Mouse (Mus musculus) limb, embryonic 14.5 days (tissue): ENCODE measurements at regions not wholly inside any gene's neighbourhood (a gene's known extent, or its start where the extent isn't known, plus 50 kb on each side); places are given as distances from the start of the nearest gene placed in this dataset.

Experiments
- ATAC-seq: fragments of 200-750 bp; cut with Nextera tagmentation; 2 replicates; pipeline ENCODE4 v1.8.0; 2017; ENCODE audit warnings: low read depth, moderate number of reproducible peaks, moderate TSS enrichment; ENCODE audit not compliant: low FRiP score
- DNase-seq: peaks from one replicate; pipeline ENCODE4 v3.0.0-alpha.2; 2015; ENCODE audit warnings: low spot score
- H3K27ac ChIP-seq: fragments of 300-500 bp; sonication (generic); replicated peaks from 2 replicates; pipeline ENCODE4 v1.5.1; 2014; ENCODE audit warnings: low read depth, mild to moderate bottlenecking, low read length, moderate library complexity, mixed read lengths
- H3K27me3 ChIP-seq: fragments of 300-500 bp; sonication (generic); 2 replicates; pipeline ENCODE4 v1.6.1; 2014; ENCODE audit warnings: low read length, mixed read lengths; ENCODE audit not compliant: control insufficient read depth, insufficient read depth
- H3K36me3 ChIP-seq: fragments of 300-500 bp; sonication (generic); 2 replicates; pipeline ENCODE4 v1.6.1; 2014; ENCODE audit warnings: mild to moderate bottlenecking, low read length, moderate library complexity, mixed read lengths; ENCODE audit not compliant: control insufficient read depth, insufficient read depth
- H3K4me1 ChIP-seq: fragments of 300-500 bp; sonication (generic); 2 replicates; pipeline ENCODE4 v1.6.1; 2014; ENCODE audit warnings: antibody characterized with exemption, low read length, mixed read lengths; ENCODE audit not compliant: control insufficient read depth, insufficient read depth
- H3K4me2 ChIP-seq: fragments of 300-500 bp; sonication (generic); replicated peaks from 2 replicates; pipeline ENCODE4 v1.6.1; 2014; ENCODE audit warnings: low read depth, mild to moderate bottlenecking, low read length, moderate library complexity; ENCODE audit not compliant: severe bottlenecking
- H3K4me3 ChIP-seq: fragments of 300-500 bp; sonication (generic); replicated peaks from 2 replicates; pipeline ENCODE4 v1.5.1; 2014; ENCODE audit warnings: low read length
- H3K9ac ChIP-seq: fragments of 300-500 bp; sonication (generic); 2 replicates; pipeline ENCODE4 v1.6.1; 2014; ENCODE audit warnings: mild to moderate bottlenecking, low read depth, low read length, moderate library complexity; ENCODE audit not compliant: severe bottlenecking
- H3K9me3 ChIP-seq: fragments of 300-500 bp; sonication (generic); 2 replicates; pipeline ENCODE4 v1.6.1; 2016; ENCODE audit warnings: low read length; ENCODE audit not compliant: control insufficient read depth
- POLR2A ChIP-seq: fragments of 200-500 bp; IDR thresholded peaks from 2 replicates; pipeline ENCODE4 v1.8.0; 2012; ENCODE audit warnings: inconsistent platforms, mild to moderate bottlenecking, moderate library complexity, borderline replicate concordance; ENCODE audit not compliant: insufficient read depth, insufficient read length; ENCODE audit errors: extremely low read depth
- WGBS: fragments of 180-500 bp; shearing (Covaris S2); extraction: QIAGEN DNeasy Blood & Tissue Kit; methylation state at CpG from one replicate; pipeline ENCODE4 v1.1.7; 2014; 5-methylcytosine and 5-hydroxymethylcytosine counted together

GRCm38 (mm10) chr8:53749263-53749662 lies 110.4 kb upstream of the Neil3 start:
- DNase-seq, result no peak
- Histone ChIP-seq H3K36me3 (no peaks in the 10 kb centered on the region), H3K27ac (no peak overlapping the region), H3K4me1 (no peaks in the 10 kb centered on the region), H3K4me2 (no peak overlapping the region), H3K9ac (no peak overlapping the region), H3K4me3 (no peak overlapping the region), H3K9me3 (no peaks in the 10 kb centered on the region), H3K27me3 (no peaks in the 10 kb centered on the region)
- no peak for ATAC-seq
- WGBS, result 82% methylated on average over 4 of the region's 4 CpGs
- TF ChIP-seq POLR2A, result no peak

- Histone ChIP-seq H3K4me2 (no peak overlapping the region), H3K27me3 (no peaks in the 10 kb centered on the region), H3K9ac (no peak overlapping the region), H3K4me3 (no peak overlapping the region), H3K27ac (no peak overlapping the region), H3K4me1 (no peaks in the 10 kb centered on the region), H3K9me3 (no peaks in the 10 kb centered on the region), H3K36me3 (no peaks in the 10 kb centered on the region)
- DNase-seq (no peak), ATAC-seq (no peak)
- TF ChIP-seq POLR2A, result no peak
Observed at GRCm38 (mm10) chr8:53769211-53769610, 130.3 kb upstream of the Neil3 start.

GRCm38 (mm10) chr8:53775511-53775910 lies 136.6 kb upstream of the Neil3 start:
- Histone ChIP-seq H3K9me3 (no peaks in the 10 kb centered on the region), H3K4me2 (no peak overlapping the region), H3K9ac (no peak overlapping the region), H3K36me3 (no peaks in the 10 kb centered on the region), H3K4me1 (no peaks in the 10 kb centered on the region), H3K4me3 (no peak overlapping the region), H3K27ac (no peak overlapping the region), H3K27me3 (no peaks in the 10 kb centered on the region)
- ATAC-seq (no peak), DNase-seq (no peak)
- TF ChIP-seq POLR2A, result no peak

GRCm38 (mm10) chr8:53780886-53781285 lies 142.0 kb upstream of the Neil3 start:
- 68% methylated on average over 2 of the region's 2 CpGs for WGBS
- DNase-seq, result no peak
- no peak for ATAC-seq

GRCm38 (mm10) chr8:53781885-53782284 lies 143.0 kb upstream of the Neil3 start:
- H3K4me1 ChIP-seq, result no peaks in the 10 kb centered on the region
- no peak overlapping the region for H3K27ac ChIP-seq
- H3K4me2 ChIP-seq, result no peak overlapping the region
- TF ChIP-seq POLR2A, result no peak
- H3K9me3 ChIP-seq, result no peaks in the 10 kb centered on the region
- ATAC-seq (no peak), DNase-seq (no peak)
- H3K27me3 ChIP-seq, result no peaks in the 10 kb centered on the region
- 82% methylated on average over 4 of the region's 4 CpGs for whole genome bisulfite sequencing
- no peak overlapping the region for H3K4me3 ChIP-seq
- H3K9ac ChIP-seq, result no peak overlapping the region
- no peaks in the 10 kb centered on the region for H3K36me3 ChIP-seq

More at GRCm38 (mm10) chr8:53780886-53781285, 142.0 kb upstream of the Neil3 start:
- no peak for TF ChIP-seq POLR2A
- H3K4me2 ChIP-seq, result no peak overlapping the region
- H3K27ac ChIP-seq, result no peak overlapping the region
- no peaks in the 10 kb centered on the region for H3K9me3 ChIP-seq
- no peaks in the 10 kb centered on the region for H3K4me1 ChIP-seq
- H3K36me3 ChIP-seq, result no peaks in the 10 kb centered on the region
- no peak overlapping the region for H3K4me3 ChIP-seq
- no peaks in the 10 kb centered on the region for H3K27me3 ChIP-seq
- H3K9ac ChIP-seq, result no peak overlapping the region

GRCm38 (mm10) chr8:53788202-53788601 lies 149.3 kb upstream of the Neil3 start:
- no peak overlapping the region for H3K4me3 ChIP-seq
- WGBS, result 89% methylated on average over 1 of the region's 1 CpGs
- no peak overlapping the region for H3K4me2 ChIP-seq
- TF ChIP-seq POLR2A, result no peak
- H3K36me3 ChIP-seq, result no peaks in the 10 kb centered on the region
- no peaks in the 10 kb centered on the region for H3K4me1 ChIP-seq
- DNase-seq, result no peak
- H3K9ac ChIP-seq, result no peak overlapping the region
- H3K27me3 ChIP-seq, result no peaks in the 10 kb centered on the region
- no peak for ATAC-seq
- H3K27ac ChIP-seq, result no peak overlapping the region
- no peaks in the 10 kb centered on the region for H3K9me3 ChIP-seq
